Mouse (Mus musculus): ENCODE data around the gene Rbfox3. TPM values are rescaled to one million over a fixed set of nuclear protein-coding genes. Genes with fewer than 3 reads are reported as not detected.
A peak's percentile ranks its signal among the peaks of the same experiment; 100 is the strongest.

Gene Rbfox3
- polyA plus RNA-seq, 1 experiment from 2014 or later = 0.13 TPM

DNA sequence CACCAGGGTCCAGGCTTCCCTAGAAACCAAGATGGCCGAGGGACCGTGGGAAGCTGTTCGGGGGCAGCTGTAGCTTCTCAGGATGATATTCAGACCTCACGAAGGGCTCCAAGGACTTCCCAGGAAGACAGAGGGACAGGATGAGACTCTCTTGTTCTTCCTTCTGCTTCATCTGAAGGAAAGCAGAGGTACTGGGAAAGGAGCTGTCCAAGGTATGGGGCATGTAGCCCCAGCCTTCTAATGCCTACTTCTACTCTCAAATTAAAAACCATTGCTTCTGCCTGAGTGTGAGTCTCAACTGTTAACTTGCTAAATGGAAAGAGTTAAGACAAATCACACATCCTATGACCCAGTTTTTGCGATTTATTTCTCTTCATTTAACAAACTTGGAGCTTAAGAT is 355.8 kb downstream of the Rbfox3 start:
- H3K36me3 ChIP-seq (ENCODE audit: insufficient read depth) = no peaks in the 10 kb centered on the region
- no peaks in the 10 kb centered on the region for H3K4me1 ChIP-seq (ENCODE audit: insufficient read depth)
- H3K4me3 ChIP-seq (ENCODE audit: low read depth, low read length) = no peak overlapping the region
- peak; percentile 56 for DNase-seq
- no peak overlapping the region for H3K27ac ChIP-seq (ENCODE audit: low read depth)
- no peak for ATAC-seq (ENCODE audit: insufficient read depth)
- no peaks in the 10 kb centered on the region for H3K9me3 ChIP-seq (ENCODE audit: low read depth, low read length)
- WGBS = 52% methylated on average over 5 of the region's 5 CpGs
- H3K27me3 ChIP-seq (ENCODE audit: insufficient read depth, low read length) = no peaks in the 10 kb centered on the region
- no peak overlapping the region for H3K4me2 ChIP-seq
- no peak overlapping the region for H3K9ac ChIP-seq
- TF ChIP-seq CTCF (IDR thresholded peaks at IDR 0.05; ENCODE audit: low read depth) = no peak

DNA sequence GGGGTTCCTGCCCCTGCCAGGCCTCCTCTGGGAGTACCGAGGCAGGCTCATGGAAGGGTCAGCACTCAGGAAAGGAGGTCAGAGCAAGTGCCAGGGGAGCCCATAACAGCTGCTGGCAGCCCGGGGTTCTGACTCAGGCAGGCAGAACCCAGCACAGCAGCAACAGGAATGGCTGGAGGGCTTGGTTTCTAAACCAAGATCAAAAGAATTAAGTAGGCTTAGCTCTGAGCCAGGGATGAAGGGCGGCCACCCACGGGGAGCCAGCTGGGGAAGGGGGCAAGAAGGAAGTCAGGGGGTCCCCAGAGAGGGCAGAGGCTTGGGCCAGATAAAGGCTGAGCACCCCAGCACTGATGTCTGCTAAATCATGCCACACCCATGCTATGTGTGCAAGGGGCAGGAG is 356.9 kb downstream of the Rbfox3 start:
- ATAC-seq (ENCODE audit: insufficient read depth) = no peak
- 14% methylated on average over 4 of the region's 4 CpGs for WGBS
- no peaks in the 10 kb centered on the region for H3K27me3 ChIP-seq (ENCODE audit: insufficient read depth, low read length)

DNA sequence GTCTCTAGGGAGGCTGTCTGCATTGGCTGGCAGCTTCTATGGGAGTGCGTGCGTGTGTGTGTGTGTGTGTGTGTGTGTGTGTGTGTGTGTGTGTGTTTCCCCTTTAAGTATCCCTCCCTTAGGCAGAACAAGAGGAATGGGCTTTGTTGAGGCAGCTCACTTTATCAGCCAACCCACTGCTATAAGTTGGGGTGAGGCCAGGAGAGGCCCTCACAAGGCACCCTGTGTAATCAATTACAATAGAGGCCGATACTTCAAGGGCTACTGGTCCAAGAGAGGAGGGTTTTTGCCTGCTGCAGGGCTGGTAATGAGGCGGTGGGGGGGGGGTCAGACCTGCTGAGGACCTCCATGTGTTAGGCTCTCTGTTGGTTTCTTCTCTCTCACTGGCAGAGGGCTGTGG is 357.5 kb downstream of the Rbfox3 start:
- Histone ChIP-seq H3K9ac (no peak overlapping the region), H3K4me3 (ENCODE audit: low read depth, low read length) (no peak overlapping the region), H3K27ac (ENCODE audit: low read depth) (no peak overlapping the region), H3K4me2 (no peak overlapping the region), H3K4me1 (ENCODE audit: insufficient read depth) (no peaks in the 10 kb centered on the region), H3K27me3 (ENCODE audit: insufficient read depth, low read length) (no peaks in the 10 kb centered on the region), H3K36me3 (ENCODE audit: insufficient read depth) (no peaks in the 10 kb centered on the region), H3K9me3 (ENCODE audit: low read depth, low read length) (no peaks in the 10 kb centered on the region)
- 31% methylated on average over 4 of the region's 4 CpGs for WGBS
- ATAC-seq (ENCODE audit: insufficient read depth) (no peak), DNase-seq (no peak)
- no peak for TF ChIP-seq CTCF (IDR thresholded peaks at IDR 0.05; ENCODE audit: low read depth)

More for the DNA sequence above, 356.9 kb downstream of the Rbfox3 start:
- Histone ChIP-seq H3K9ac (no peak overlapping the region), H3K36me3 (ENCODE audit: insufficient read depth) (no peaks in the 10 kb centered on the region), H3K4me1 (ENCODE audit: insufficient read depth) (no peaks in the 10 kb centered on the region), H3K4me3 (ENCODE audit: low read depth, low read length) (no peak overlapping the region), H3K9me3 (ENCODE audit: low read depth, low read length) (no peaks in the 10 kb centered on the region), H3K4me2 (no peak overlapping the region), H3K27ac (ENCODE audit: low read depth) (no peak overlapping the region)
- DNase-seq = no peak
- TF ChIP-seq CTCF (IDR thresholded peaks at IDR 0.05; ENCODE audit: low read depth) = no peak

DNA sequence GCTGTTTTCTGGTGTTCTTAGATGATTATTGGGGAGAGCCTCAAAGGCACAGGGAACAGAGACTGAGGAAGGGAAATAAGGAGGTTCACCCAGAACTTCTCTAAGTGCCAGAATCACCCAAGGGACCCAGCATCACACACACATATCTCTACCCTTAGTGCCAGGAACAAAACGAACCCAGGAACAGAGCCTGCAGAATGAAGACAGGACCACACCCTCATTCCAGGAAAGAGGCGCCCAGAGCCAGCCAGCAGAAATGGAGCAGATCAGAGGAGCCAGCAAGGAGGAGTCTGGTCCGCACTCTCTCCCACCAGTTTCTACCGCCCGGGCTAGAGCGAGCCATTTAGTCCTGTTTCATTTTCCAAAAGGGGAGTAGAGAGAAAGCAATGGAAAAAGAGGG is 358.4 kb downstream of the Rbfox3 start:
- TF ChIP-seq CTCF (IDR thresholded peaks at IDR 0.05; ENCODE audit: low read depth) = no peak
- ATAC-seq (ENCODE audit: insufficient read depth) = no peak
- H3K4me1 ChIP-seq (ENCODE audit: insufficient read depth) = no peaks in the 10 kb centered on the region
- no peak overlapping the region for H3K27ac ChIP-seq (ENCODE audit: low read depth)
- WGBS = 47% methylated on average over 6 of the region's 6 CpGs
- no peaks in the 10 kb centered on the region for H3K9me3 ChIP-seq (ENCODE audit: low read depth, low read length)
- no peak overlapping the region for H3K4me2 ChIP-seq
- no peak overlapping the region for H3K9ac ChIP-seq
- H3K4me3 ChIP-seq (ENCODE audit: low read depth, low read length) = no peak overlapping the region
- no peaks in the 10 kb centered on the region for H3K27me3 ChIP-seq (ENCODE audit: insufficient read depth, low read length)
- no peaks in the 10 kb centered on the region for H3K36me3 ChIP-seq (ENCODE audit: insufficient read depth)
- no peak for DNase-seq

DNA sequence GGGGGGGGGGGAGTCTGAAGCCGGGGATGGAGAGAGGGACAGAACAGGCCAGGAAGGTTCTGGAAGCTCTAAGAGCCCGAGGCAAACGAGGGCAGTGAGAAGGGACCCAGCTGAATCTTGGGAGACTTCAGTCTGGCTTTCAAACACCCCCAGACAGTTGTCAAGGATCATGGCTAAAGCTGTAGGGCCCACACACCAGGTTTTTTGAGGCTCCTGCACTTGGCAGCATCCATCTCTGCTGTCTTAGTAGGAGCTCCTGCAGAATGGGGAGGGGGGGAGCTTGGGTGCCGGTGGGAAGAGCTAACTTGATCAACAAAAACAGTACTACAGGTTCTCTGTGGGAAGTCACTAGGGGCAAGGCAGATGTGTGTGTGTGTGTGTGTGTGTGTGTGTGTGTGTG is 358.9 kb downstream of the Rbfox3 start:
- DNase-seq (no peak), ATAC-seq (ENCODE audit: insufficient read depth) (no peak)
- H3K36me3 ChIP-seq (ENCODE audit: insufficient read depth) = no peaks in the 10 kb centered on the region
- no peak overlapping the region for H3K27ac ChIP-seq (ENCODE audit: low read depth)
- WGBS = 49% methylated on average over 4 of the region's 4 CpGs
- H3K4me3 ChIP-seq (ENCODE audit: low read depth, low read length) = no peak overlapping the region
- no peaks in the 10 kb centered on the region for H3K4me1 ChIP-seq (ENCODE audit: insufficient read depth)
- H3K9me3 ChIP-seq (ENCODE audit: low read depth, low read length) = no peaks in the 10 kb centered on the region
- TF ChIP-seq CTCF (IDR thresholded peaks at IDR 0.05; ENCODE audit: low read depth) = no peak
- no peaks in the 10 kb centered on the region for H3K27me3 ChIP-seq (ENCODE audit: insufficient read depth, low read length)
- H3K9ac ChIP-seq = no peak overlapping the region
- H3K4me2 ChIP-seq = no peak overlapping the region

DNA sequence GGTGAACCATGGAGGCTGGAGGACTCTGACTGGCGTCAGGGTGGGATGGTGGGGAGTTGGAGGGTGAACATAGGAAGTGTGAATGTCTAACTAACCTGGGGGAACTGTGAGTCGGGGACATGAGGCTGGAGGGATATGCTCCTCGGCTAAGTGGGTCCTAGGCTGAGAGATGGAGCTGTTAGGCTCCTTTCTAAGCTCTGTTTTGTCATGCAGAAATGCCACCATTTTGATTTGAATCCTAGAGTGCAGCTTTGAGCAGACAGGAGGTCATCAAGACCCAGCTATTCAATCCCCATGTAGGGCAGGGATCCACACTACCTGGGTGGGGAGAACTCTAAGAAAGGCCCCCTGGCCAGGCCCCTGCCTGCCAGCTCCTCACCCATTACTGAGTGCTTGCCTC is 359.7 kb downstream of the Rbfox3 start:
- no peaks in the 10 kb centered on the region for H3K36me3 ChIP-seq (ENCODE audit: insufficient read depth)
- no peaks in the 10 kb centered on the region for H3K4me1 ChIP-seq (ENCODE audit: insufficient read depth)
- TF ChIP-seq CTCF (IDR thresholded peaks at IDR 0.05; ENCODE audit: low read depth) = no peak
- no peak for ATAC-seq (ENCODE audit: insufficient read depth)
- H3K27me3 ChIP-seq (ENCODE audit: insufficient read depth, low read length) = no peaks in the 10 kb centered on the region
- WGBS = 64% methylated on average over 3 of the region's 3 CpGs
- no peaks in the 10 kb centered on the region for H3K9me3 ChIP-seq (ENCODE audit: low read depth, low read length)
- DNase-seq = no peak
- H3K27ac ChIP-seq (ENCODE audit: low read depth) = no peak overlapping the region
- no peak overlapping the region for H3K4me2 ChIP-seq
- no peak overlapping the region for H3K9ac ChIP-seq
- H3K4me3 ChIP-seq (ENCODE audit: low read depth, low read length) = no peak overlapping the region

DNA sequence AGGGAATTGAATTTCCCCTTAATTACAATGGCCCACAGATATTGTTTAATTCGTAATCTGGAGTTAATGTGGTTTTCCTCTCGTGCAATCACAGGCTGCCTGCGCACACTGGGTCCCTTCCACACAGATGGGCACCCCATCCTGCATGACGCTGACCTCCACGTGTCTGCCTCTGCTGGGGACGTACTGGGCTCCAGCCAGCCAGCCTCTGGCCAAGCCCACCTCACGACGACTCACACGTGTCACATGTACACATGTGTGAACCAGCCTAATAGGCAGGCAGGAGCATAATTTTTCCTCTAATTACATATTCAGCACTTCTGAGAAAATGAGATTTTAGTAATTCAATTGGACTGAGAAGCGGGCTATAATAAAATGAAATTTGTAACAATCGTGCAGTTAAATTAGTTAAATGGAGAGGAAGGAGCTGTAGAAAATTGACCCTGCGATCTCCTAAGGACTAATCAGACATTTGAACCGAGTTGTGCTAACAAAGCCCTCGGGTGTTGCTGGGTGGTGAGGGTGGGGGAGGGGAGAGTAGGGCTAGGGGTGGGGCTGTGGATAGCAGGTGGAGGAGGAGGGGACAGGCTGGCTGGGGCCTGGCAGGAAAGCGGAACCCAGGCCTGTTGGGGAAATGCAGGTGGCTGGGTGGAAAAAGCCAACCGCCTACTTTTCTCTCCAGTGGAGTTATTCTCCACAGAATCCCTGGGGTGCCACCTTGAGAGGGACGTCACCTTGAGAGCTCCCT is 360.4 kb downstream of the Rbfox3 start:
- Histone ChIP-seq H3K9me3 (ENCODE audit: low read depth, low read length) (no peaks in the 10 kb centered on the region), H3K4me3 (ENCODE audit: low read depth, low read length) (no peak overlapping the region), H3K9ac (no peak overlapping the region), H3K27ac (ENCODE audit: low read depth) (no peak overlapping the region), H3K36me3 (ENCODE audit: insufficient read depth) (no peaks in the 10 kb centered on the region), H3K4me2 (no peak overlapping the region), H3K27me3 (ENCODE audit: insufficient read depth, low read length) (no peaks in the 10 kb centered on the region), H3K4me1 (ENCODE audit: insufficient read depth) (no peaks in the 10 kb centered on the region)
- ATAC-seq (ENCODE audit: insufficient read depth) = no peak
- 35% methylated on average over 17 of the region's 17 CpGs for WGBS
- no peak for DNase-seq
- no peak for TF ChIP-seq CTCF (IDR thresholded peaks at IDR 0.05; ENCODE audit: low read depth)
